18 mouse cellular contexts compared by ENCODE assay signal in genomic region chr5:33791912-33792643, GRCm38 (mm10). TPM values are rescaled to one million over a fixed set of nuclear protein-coding genes. Genes with fewer than 3 reads are reported as not detected.
DNase-seq lines count a peak whose midpoint lies in the region; ATAC-seq and TF ChIP-seq lines count a peak whose summit lies in the region.
"Had no signal": no experiment of that assay in that cellular context is flagged by ENCODE, and none has a peak within 500 bp of the region (broad histone marks: within the 10 kb centered on the region; RNA-seq: fewer than 3 reads in every experiment).

No protein-coding gene starts in this region.

- no peak overlapping the region for H3K9ac ChIP-seq in lung, embryonic 14.5 days
- H3K9ac ChIP-seq in lung, embryonic 16.5 days (ENCODE audit: low read length) = no peak overlapping the region
- no peak overlapping the region for H3K9ac ChIP-seq in forebrain, embryonic 16.5 days (replicated peaks; ENCODE audit: low read depth, low read length)
- H3K9ac ChIP-seq: embryonic facial prominence, embryonic 12.5 days; forebrain, embryonic 13.5 days; forebrain, embryonic 15.5 days had no signal

- no peak overlapping the region; the same call in 1 of the 2 replicates for H3K27ac ChIP-seq in lung, embryonic 14.5 days (ENCODE audit: low read depth)
- H3K27ac ChIP-seq in lung, embryonic 16.5 days (ENCODE audit: low read length) = peak overlapping the region; percentile 80
- 0 out of 2 replicates have a peak overlapping the region, but pooled peaks have one; percentile 14 for H3K27ac ChIP-seq in brown adipose tissue, adult 24 weeks (replicated peaks; ENCODE audit: low read depth, low read length)
- H3K27ac ChIP-seq in forebrain, embryonic 16.5 days (ENCODE audit: low read length) = no peak overlapping the region
- H3K27ac ChIP-seq: embryonic facial prominence, embryonic 10.5 days; embryonic facial prominence, embryonic 12.5 days; forebrain, embryonic 13.5 days; forebrain, embryonic 15.5 days had no signal

- H3K4me2 ChIP-seq in lung, embryonic 14.5 days = no peak overlapping the region
- H3K4me2 ChIP-seq in lung, embryonic 16.5 days (ENCODE audit: low read depth, low read length) = no peak overlapping the region
- H3K4me2 ChIP-seq in forebrain, embryonic 16.5 days (ENCODE audit: low read length) = no peak overlapping the region
- H3K4me2 ChIP-seq: embryonic facial prominence, embryonic 12.5 days; forebrain, embryonic 13.5 days; forebrain, embryonic 15.5 days had no signal

- TF ChIP-seq CTCF in lung, embryonic 14.5 days (IDR thresholded peaks at IDR 0.05; ENCODE audit: low read depth) = no peak

- no peak for ATAC-seq in lung, embryonic 14.5 days (ENCODE audit: insufficient read depth)
- ATAC-seq in lung, embryonic 16.5 days (ENCODE audit: low read depth) = peak; percentile 83
- no peak for ATAC-seq in forebrain, embryonic 16.5 days
- ATAC-seq: forebrain, embryonic 13.5 days; forebrain, embryonic 15.5 days had no signal

- no peaks in the 10 kb centered on the region for H3K4me1 ChIP-seq in lung, embryonic 14.5 days (ENCODE audit: insufficient read depth)
- H3K4me1 ChIP-seq in lung, embryonic 16.5 days (replicated peaks; ENCODE audit: control insufficient read depth, insufficient read depth, low read length) = no peaks in the 10 kb centered on the region; the same call in 1 of the 2 replicates
- H3K4me1 ChIP-seq in brown adipose tissue, adult 24 weeks (ENCODE audit: control insufficient read depth, insufficient read depth, insufficient read length, low read length) = no peaks in the 10 kb centered on the region
- H3K4me1 ChIP-seq in forebrain, embryonic 16.5 days (replicated peaks; ENCODE audit: control insufficient read depth, insufficient read depth, low read length) = no peaks in the 10 kb centered on the region
- H3K4me1 ChIP-seq: embryonic facial prominence, embryonic 10.5 days; embryonic facial prominence, embryonic 12.5 days; forebrain, embryonic 13.5 days; forebrain, embryonic 15.5 days had no signal

- 60% methylated on average over 5 of the region's 5 CpGs for WGBS in lung, embryonic 14.5 days
- WGBS in lung, embryonic 16.5 days = 51% methylated on average over 5 of the region's 5 CpGs
- WGBS in forebrain, embryonic 16.5 days = 78% methylated on average over 5 of the region's 5 CpGs

- H3K36me3 ChIP-seq in lung, embryonic 14.5 days (ENCODE audit: insufficient read depth) = no peaks in the 10 kb centered on the region
- no peaks in the 10 kb centered on the region for H3K36me3 ChIP-seq in lung, embryonic 16.5 days (ENCODE audit: control insufficient read depth, insufficient read depth, low read length)
- no peaks in the 10 kb centered on the region for H3K36me3 ChIP-seq in forebrain, embryonic 16.5 days (ENCODE audit: control insufficient read depth, insufficient read depth)
- H3K36me3 ChIP-seq: embryonic facial prominence, embryonic 10.5 days; embryonic facial prominence, embryonic 12.5 days; forebrain, embryonic 15.5 days had no signal

- H3K4me3 ChIP-seq in lung, embryonic 14.5 days (ENCODE audit: low read depth, low read length) = no peak overlapping the region
- H3K4me3 ChIP-seq in lung, embryonic 16.5 days (ENCODE audit: low read length) = no peak overlapping the region
- no peak overlapping the region for H3K4me3 ChIP-seq in brown adipose tissue, adult 24 weeks (ENCODE audit: insufficient read depth, low read depth, low read length)
- H3K4me3 ChIP-seq in forebrain, embryonic 16.5 days (replicated peaks; ENCODE audit: low read length) = no peak overlapping the region
- H3K4me3 ChIP-seq: embryonic facial prominence, embryonic 10.5 days; embryonic facial prominence, embryonic 12.5 days; forebrain, embryonic 13.5 days; forebrain, embryonic 15.5 days had no signal

- peak; percentile 44 for DNase-seq in lung, embryonic 14.5 days
- no peak for DNase-seq in lung, postnatal 25 days (ENCODE audit: low spot score)
- no peak for DNase-seq in lung, postnatal 4 days
- DNase-seq in lung, postnatal 10 days = peak; percentile 9
- DNase-seq in gastrocnemius, postnatal 4 days (ENCODE audit: low spot score in 2 of 2) = no peak
- DNase-seq: adrenal gland, postnatal 25 days; cerebellum, adult 11-12 months; cerebellum, adult 2 months; cerebellum, adult 9-10 months; cerebellum, postnatal 10 days; cerebellum, postnatal 25 days had no signal

- H3K27me3 ChIP-seq in lung, embryonic 14.5 days (ENCODE audit: insufficient read depth, low read length) = no peaks in the 10 kb centered on the region
- H3K27me3 ChIP-seq in lung, embryonic 16.5 days (ENCODE audit: control insufficient read depth, insufficient read depth, low read depth, low read length) = no peaks in the 10 kb centered on the region
- H3K27me3 ChIP-seq in forebrain, embryonic 16.5 days (replicated peaks; ENCODE audit: control insufficient read depth, insufficient read depth, low read length) = no peaks in the 10 kb centered on the region
- H3K27me3 ChIP-seq: embryonic facial prominence, embryonic 12.5 days; forebrain, embryonic 13.5 days; forebrain, embryonic 15.5 days had no signal

- H3K9me3 ChIP-seq in lung, embryonic 14.5 days (ENCODE audit: low read depth, low read length) = no peaks in the 10 kb centered on the region
- no peaks in the 10 kb centered on the region for H3K9me3 ChIP-seq in lung, embryonic 16.5 days (ENCODE audit: control insufficient read depth, low read length)
- H3K9me3 ChIP-seq in forebrain, embryonic 16.5 days (ENCODE audit: control insufficient read depth, low read length) = no peaks in the 10 kb centered on the region
- H3K9me3 ChIP-seq: embryonic facial prominence, embryonic 12.5 days; forebrain, embryonic 13.5 days; forebrain, embryonic 15.5 days had no signal

RNA-seq across cellular contexts. Expression of gene Letm1, which starts 9.5 kb away (rescaled TPM):
- 50.2 and 53.7 TPM in 2 replicates for polyA plus RNA-seq in lung, embryonic 14.5 days (2014; fragmentation: Nextera tagmentation; extraction: Ambion mirVana)
- 33.8 and 41.0 TPM in 2 replicates for polyA plus RNA-seq in lung, embryonic 16.5 days (2015; fragmentation: Nextera tagmentation; extraction: Ambion mirVana)
- polyA plus RNA-seq in brown adipose tissue, adult 24 weeks (2012; ENCODE audit: insufficient read depth, insufficient read length, missing spikeins) = 124 and 126 TPM in 2 replicates
- 10 to 100 TPM; 43.7 to 51.3 TPM for total RNA-seq in gastrocnemius, postnatal 4 days (2021)
- polyA plus RNA-seq in forebrain, embryonic 16.5 days (2015; fragmentation: Nextera tagmentation; extraction: Ambion mirVana) = 66.9 and 68.1 TPM in 2 replicates

RNA-seq across cellular contexts. Expression of gene Nsd2, which starts 28.4 kb away (rescaled TPM):
- 70.1 and 77.4 TPM in 2 replicates for polyA plus RNA-seq in lung, embryonic 14.5 days (2014; fragmentation: Nextera tagmentation; extraction: Ambion mirVana)
- polyA plus RNA-seq in lung, embryonic 16.5 days (2015; fragmentation: Nextera tagmentation; extraction: Ambion mirVana) = 43.0 and 45.0 TPM in 2 replicates
- polyA plus RNA-seq in brown adipose tissue, adult 24 weeks (2012; ENCODE audit: insufficient read depth, insufficient read length, missing spikeins) = 5.2 and 5.3 TPM in 2 replicates
- 10 to 100 TPM; 72.1 to 75.6 TPM for total RNA-seq in gastrocnemius, postnatal 4 days (2021)
- 89.8 and 92.6 TPM in 2 replicates for polyA plus RNA-seq in forebrain, embryonic 16.5 days (2015; fragmentation: Nextera tagmentation; extraction: Ambion mirVana)

Comparison
In these comparisons a context has a peak if more than half of its experiments do, and no peak if none do; other contexts are left out.
1. DNase-seq: peak in lung, embryonic 14.5 days (single experiment) and lung, postnatal 10 days (single experiment); none in lung, postnatal 25 days (single experiment), lung, postnatal 4 days (0 of 2) and gastrocnemius, postnatal 4 days (0 of 2).
2. H3K27ac ChIP-seq: peak in lung, embryonic 16.5 days (single experiment) and brown adipose tissue, adult 24 weeks (single experiment); none in lung, embryonic 14.5 days (single experiment) and forebrain, embryonic 16.5 days (single experiment).